Mouse (Mus musculus) hindbrain, embryonic 15.5 days (tissue): Measurements from ENCODE around the gene Acin1. TPM values are rescaled to one million over a fixed set of nuclear protein-coding genes. Genes with fewer than 3 reads are reported as not detected.

Source experiments
- ATAC-seq: fragments of 200-750 bp; cut with Nextera tagmentation; 2 replicates; pipeline ENCODE4 v1.8.0; 2017; ENCODE audit warnings: low read depth, moderate number of reproducible peaks, moderate TSS enrichment; ENCODE audit not compliant: low FRiP score
- H3K27ac ChIP-seq: fragments of 300-500 bp; sonication (generic); replicated peaks from 2 replicates; pipeline ENCODE4 v1.5.1; 2015; ENCODE audit warnings: mild to moderate bottlenecking, inconsistent platforms
- H3K27me3 ChIP-seq: fragments of 300-500 bp; sonication (generic); 2 replicates; pipeline ENCODE4 v1.6.1; 2015; ENCODE audit warnings: control low read depth, inconsistent platforms
- H3K36me3 ChIP-seq: fragments of 300-500 bp; sonication (generic); 2 replicates; pipeline ENCODE4 v1.6.1; 2015; ENCODE audit warnings: control low read depth, inconsistent platforms
- H3K4me1 ChIP-seq: fragments of 300-500 bp; sonication (generic); replicated peaks from 2 replicates; pipeline ENCODE4 v1.6.1; 2015; ENCODE audit warnings: control low read depth, inconsistent platforms
- H3K4me2 ChIP-seq: fragments of 300-500 bp; sonication (generic); 2 replicates; pipeline ENCODE4 v1.6.1; 2015; ENCODE audit warnings: moderate library complexity, mild to moderate bottlenecking, inconsistent platforms
- H3K4me3 ChIP-seq: fragments of 300-500 bp; sonication (generic); 2 replicates; pipeline ENCODE4 v1.5.1; 2015; ENCODE audit warnings: mild to moderate bottlenecking, inconsistent platforms
- H3K9ac ChIP-seq: fragments of 300-500 bp; sonication (generic); 2 replicates; pipeline ENCODE4 v1.6.1; 2015; ENCODE audit warnings: inconsistent platforms
- H3K9me3 ChIP-seq: fragments of 300-500 bp; sonication (generic); 2 replicates; pipeline ENCODE4 v1.6.1; 2016; ENCODE audit warnings: control low read depth, inconsistent platforms
- WGBS: fragments of 180-500 bp; shearing (Covaris S2); methylation state at CpG from one replicate; pipeline ENCODE4 v1.1.7; 2015; 5-methylcytosine and 5-hydroxymethylcytosine counted together
- polyA plus RNA-seq: library from polyadenylated mRNA; unstranded; fragments of >200 nt; fragmentation: Nextera tagmentation; extraction: Ambion mirVana; gene quantifications from 2 replicates; pipeline ENCODE4 v1.2.1, GENCODE M21; 2015

Gene Acin1
- polyA plus RNA-seq, 1 experiment from 2014 or later = 124 TPM

GRCm38 (mm10) chr14:54640121-54640520 lies 46.6 kb downstream of the Acin1 start:
- H3K4me1 ChIP-seq = peaks cover 30% of the 10 kb centered on the region
- H3K27me3 ChIP-seq = no peaks in the 10 kb centered on the region
- peak overlapping the region; percentile 86 for H3K4me3 ChIP-seq
- no peak overlapping the region; the same call in 1 of the 2 replicates for H3K27ac ChIP-seq
- no peaks in the 10 kb centered on the region for H3K9me3 ChIP-seq
- peaks cover 37% of the 10 kb centered on the region for H3K36me3 ChIP-seq
- 19% methylated on average over 4 of the region's 4 CpGs for WGBS
- no peak for ATAC-seq
- peak overlapping the region; percentile 53 for H3K9ac ChIP-seq
- H3K4me2 ChIP-seq = peak overlapping the region; percentile 97

- no peak overlapping the region for H3K27ac ChIP-seq
- H3K4me3 ChIP-seq = no peak overlapping the region
- WGBS = 86% methylated on average over 5 of the region's 5 CpGs
- H3K9ac ChIP-seq = 0 out of 2 replicates have a peak overlapping the region, but pooled peaks have one; percentile 22
- peaks cover 34% of the 10 kb centered on the region for H3K4me1 ChIP-seq
- H3K4me2 ChIP-seq = no peak overlapping the region
- H3K9me3 ChIP-seq = no peaks in the 10 kb centered on the region
- ATAC-seq = no peak
- peaks cover 28% of the 10 kb centered on the region for H3K36me3 ChIP-seq
- no peaks in the 10 kb centered on the region for H3K27me3 ChIP-seq
These were observed 48.5 kb downstream of the Acin1 start for GRCm38 (mm10) chr14:54638210-54638609.

GRCm38 (mm10) chr14:54636954-54637353 lies 49.8 kb downstream of the Acin1 start:
- H3K27me3 ChIP-seq = no peaks in the 10 kb centered on the region
- WGBS = 43% methylated on average over 8 of the region's 8 CpGs
- no peak overlapping the region for H3K4me3 ChIP-seq
- peaks cover 29% of the 10 kb centered on the region for H3K36me3 ChIP-seq
- peaks cover 29% of the 10 kb centered on the region for H3K4me1 ChIP-seq
- H3K9me3 ChIP-seq = no peaks in the 10 kb centered on the region
- ATAC-seq = no peak
- no peak overlapping the region for H3K27ac ChIP-seq
- H3K9ac ChIP-seq = no peak overlapping the region
- H3K4me2 ChIP-seq = no peak overlapping the region

- WGBS = 88% methylated on average over 4 of the region's 4 CpGs
- peaks cover 46% of the 10 kb centered on the region for H3K36me3 ChIP-seq
- H3K9me3 ChIP-seq = no peaks in the 10 kb centered on the region
- H3K9ac ChIP-seq = no peak overlapping the region
- H3K4me1 ChIP-seq = peaks cover 15% of the 10 kb centered on the region
- no peak overlapping the region for H3K4me2 ChIP-seq
- no peak overlapping the region for H3K4me3 ChIP-seq
- ATAC-seq = no peak
- H3K27me3 ChIP-seq = no peaks in the 10 kb centered on the region
- H3K27ac ChIP-seq = no peak overlapping the region
These were observed 52.5 kb downstream of the Acin1 start for GRCm38 (mm10) chr14:54634182-54634581.

GRCm38 (mm10) chr14:54632252-54632651 lies 54.5 kb downstream of the Acin1 start:
- no peak for ATAC-seq
- Histone ChIP-seq H3K27me3 (no peaks in the 10 kb centered on the region), H3K36me3 (peaks cover 46% of the 10 kb centered on the region), H3K4me2 (no peak overlapping the region), H3K4me1 (0 out of 2 replicates have a peak, but pooled peaks cover 4% of the 10 kb centered on the region), H3K9me3 (no peaks in the 10 kb centered on the region), H3K9ac (no peak overlapping the region), H3K4me3 (no peak overlapping the region), H3K27ac (no peak overlapping the region)
- 92% methylated on average over 20 of the region's 37 CpGs for WGBS

GRCm38 (mm10) chr14:54631240-54631599 lies 55.5 kb downstream of the Acin1 start:
- ATAC-seq = no peak
- Histone ChIP-seq H3K9me3 (no peaks in the 10 kb centered on the region), H3K36me3 (peaks cover 46% of the 10 kb centered on the region), H3K9ac (no peak overlapping the region), H3K4me2 (no peak overlapping the region), H3K4me1 (0 out of 2 replicates have a peak, but pooled peaks cover 4% of the 10 kb centered on the region), H3K4me3 (no peak overlapping the region), H3K27me3 (no peaks in the 10 kb centered on the region), H3K27ac (0 out of 2 replicates have a peak overlapping the region, but pooled peaks have one; percentile 53)
- 36% methylated on average over 4 of the region's 4 CpGs for WGBS

- peak; percentile 33; the same call in 1 of the 2 replicates for ATAC-seq
- Histone ChIP-seq H3K27me3 (no peaks in the 10 kb centered on the region), H3K9me3 (no peaks in the 10 kb centered on the region), H3K36me3 (peaks cover 41% of the 10 kb centered on the region), H3K4me1 (0 out of 2 replicates have a peak, but pooled peaks cover 4% of the 10 kb centered on the region), H3K4me3 (no peak overlapping the region), H3K4me2 (no peak overlapping the region), H3K9ac (no peak overlapping the region), H3K27ac (peak overlapping the region; percentile 53; the same call in 1 of the 2 replicates)
- WGBS = 73% methylated on average over 11 of the region's 11 CpGs
These were observed 56.0 kb downstream of the Acin1 start for GRCm38 (mm10) chr14:54630583-54631239.

- H3K27ac ChIP-seq = no peak overlapping the region
- H3K4me2 ChIP-seq = no peak overlapping the region
- H3K4me3 ChIP-seq = no peak overlapping the region
- no peak for ATAC-seq
- 92% methylated on average over 2 of the region's 2 CpGs for WGBS
- no peaks in the 10 kb centered on the region for H3K27me3 ChIP-seq
- peaks cover 38% of the 10 kb centered on the region for H3K36me3 ChIP-seq
- H3K9ac ChIP-seq = no peak overlapping the region
- H3K4me1 ChIP-seq = 0 out of 2 replicates have a peak, but pooled peaks cover 4% of the 10 kb centered on the region
- H3K9me3 ChIP-seq = no peaks in the 10 kb centered on the region
These were observed 56.9 kb downstream of the Acin1 start for GRCm38 (mm10) chr14:54629797-54630196.

GRCm38 (mm10) chr14:54628103-54628502 lies 58.6 kb downstream of the Acin1 start:
- no peak overlapping the region for H3K9ac ChIP-seq
- ATAC-seq = no peak
- H3K27ac ChIP-seq = no peak overlapping the region
- no peaks in the 10 kb centered on the region for H3K9me3 ChIP-seq
- H3K4me3 ChIP-seq = no peak overlapping the region
- H3K36me3 ChIP-seq = peaks cover 28% of the 10 kb centered on the region
- 74% methylated on average over 5 of the region's 5 CpGs for WGBS
- no peaks in the 10 kb centered on the region for H3K4me1 ChIP-seq
- H3K27me3 ChIP-seq = no peaks in the 10 kb centered on the region
- no peak overlapping the region for H3K4me2 ChIP-seq

GRCm38 (mm10) chr14:54624976-54625375 lies 61.8 kb downstream of the Acin1 start:
- no peak overlapping the region for H3K4me3 ChIP-seq
- WGBS = 64% methylated on average over 10 of the region's 10 CpGs
- H3K36me3 ChIP-seq = no peaks in the 10 kb centered on the region
- no peak overlapping the region for H3K9ac ChIP-seq
- no peaks in the 10 kb centered on the region for H3K4me1 ChIP-seq
- H3K9me3 ChIP-seq = no peaks in the 10 kb centered on the region
- H3K27ac ChIP-seq = no peak overlapping the region
- no peak for ATAC-seq
- no peaks in the 10 kb centered on the region for H3K27me3 ChIP-seq
- no peak overlapping the region for H3K4me2 ChIP-seq

- no peak overlapping the region for H3K27ac ChIP-seq
- ATAC-seq = no peak
- WGBS = 92% methylated on average over 6 of the region's 6 CpGs
- H3K9ac ChIP-seq = no peak overlapping the region
- H3K4me1 ChIP-seq = no peaks in the 10 kb centered on the region
- no peaks in the 10 kb centered on the region for H3K36me3 ChIP-seq
- no peak overlapping the region for H3K4me3 ChIP-seq
- H3K4me2 ChIP-seq = no peak overlapping the region
- no peaks in the 10 kb centered on the region for H3K9me3 ChIP-seq
- no peaks in the 10 kb centered on the region for H3K27me3 ChIP-seq
These were observed 63.4 kb downstream of the Acin1 start for GRCm38 (mm10) chr14:54623334-54623733.

GRCm38 (mm10) chr14:54621133-54621532 lies 65.6 kb downstream of the Acin1 start, which contains the start of gene Psmb11:
Gene Psmb11, plus strand, starts transcription at chr14:54621433.
- ATAC-seq = no peak

More at GRCm38 (mm10) chr14:54621133-54621532, 65.6 kb downstream of the Acin1 start, which contains the start of gene Psmb11:
- 95% methylated on average over 1 of the region's 1 CpGs for WGBS
- Histone ChIP-seq H3K4me1 (peaks cover 11% of the 10 kb centered on the region), H3K36me3 (no peaks in the 10 kb centered on the region), H3K9me3 (no peaks in the 10 kb centered on the region), H3K4me3 (no peak within 1 kb of the TSS), H3K4me2 (no peak within 1 kb of the TSS), H3K27me3 (no peaks in the 10 kb centered on the region), H3K27ac (no peak within 1 kb of the TSS), H3K9ac (no peak within 1 kb of the TSS)
